Mouse (Mus musculus): Measurements from ENCODE around the gene Pyy. TPM values are rescaled to one million over a fixed set of nuclear protein-coding genes. Genes with fewer than 3 reads are reported as not detected.
A peak's percentile ranks its signal among the peaks of the same experiment; 100 is the strongest.

Pyy gene
- polyA plus RNA-seq, 1 experiment from 2014 or later = not detected

GRCm38 (mm10) chr11:102137625-102138446 is 30.2 kb upstream of the Pyy start:
- Histone ChIP-seq H3K9ac (no peak overlapping the region), H3K27me3 (replicated peaks) (peaks cover 22% of the 10 kb centered on the region), H3K9me3 (replicated peaks) (no peaks in the 10 kb centered on the region), H3K36me3 (no peaks in the 10 kb centered on the region), H3K4me1 (replicated peaks) (peaks cover 3% of the 10 kb centered on the region; the same call in 1 of the 2 replicates), H3K4me3 (peak overlapping the region; percentile 25), H3K4me2 (peak overlapping the region; percentile 62), H3K27ac (ENCODE audit: poor library complexity, severe bottlenecking) (no peak overlapping the region)
- ATAC-seq (ENCODE audit: insufficient number of reproducible peaks, low FRiP score) = no peak
- 45% methylated on average over 13 of the region's 13 CpGs for WGBS

- 26% methylated on average over 4 of the region's 4 CpGs for WGBS
- Histone ChIP-seq H3K9ac (no peak overlapping the region), H3K36me3 (no peaks in the 10 kb centered on the region), H3K27ac (ENCODE audit: poor library complexity, severe bottlenecking) (no peak overlapping the region), H3K4me3 (no peak overlapping the region), H3K27me3 (replicated peaks) (peaks cover 22% of the 10 kb centered on the region), H3K4me1 (replicated peaks) (peaks cover 9% of the 10 kb centered on the region; the same call in 1 of the 2 replicates), H3K9me3 (replicated peaks) (no peaks in the 10 kb centered on the region), H3K4me2 (no peak overlapping the region)
- ATAC-seq (ENCODE audit: insufficient number of reproducible peaks, low FRiP score) = no peak
Measured at GRCm38 (mm10) chr11:102134516-102134915, 26.9 kb upstream of the Pyy start.

GRCm38 (mm10) chr11:102117386-102117785 is 9.8 kb upstream of the Pyy start:
- WGBS = 69% methylated on average over 6 of the region's 6 CpGs
- H3K36me3 ChIP-seq = no peaks in the 10 kb centered on the region
- no peak for ATAC-seq (ENCODE audit: insufficient number of reproducible peaks, low FRiP score)
- H3K9me3 ChIP-seq (replicated peaks) = no peaks in the 10 kb centered on the region
- no peaks in the 10 kb centered on the region for H3K4me1 ChIP-seq (replicated peaks)
- H3K27me3 ChIP-seq (replicated peaks) = peaks cover 11% of the 10 kb centered on the region; the same call in 1 of the 2 replicates
- no peak overlapping the region for H3K9ac ChIP-seq
- H3K4me2 ChIP-seq = no peak overlapping the region
- no peak overlapping the region for H3K27ac ChIP-seq (ENCODE audit: poor library complexity, severe bottlenecking)
- H3K4me3 ChIP-seq = no peak overlapping the region

- Histone ChIP-seq H3K4me3 (no peak overlapping the region), H3K4me1 (replicated peaks) (no peaks in the 10 kb centered on the region), H3K4me2 (no peak overlapping the region), H3K27ac (ENCODE audit: poor library complexity, severe bottlenecking) (no peak overlapping the region), H3K27me3 (replicated peaks) (peaks cover 11% of the 10 kb centered on the region; the same call in 1 of the 2 replicates), H3K9me3 (replicated peaks) (no peaks in the 10 kb centered on the region), H3K9ac (no peak overlapping the region), H3K36me3 (no peaks in the 10 kb centered on the region)
- 46% methylated on average over 8 of the region's 8 CpGs for WGBS
- ATAC-seq (ENCODE audit: insufficient number of reproducible peaks, low FRiP score) = no peak
Measured at GRCm38 (mm10) chr11:102116241-102116640, 8.6 kb upstream of the Pyy start.

DNA sequence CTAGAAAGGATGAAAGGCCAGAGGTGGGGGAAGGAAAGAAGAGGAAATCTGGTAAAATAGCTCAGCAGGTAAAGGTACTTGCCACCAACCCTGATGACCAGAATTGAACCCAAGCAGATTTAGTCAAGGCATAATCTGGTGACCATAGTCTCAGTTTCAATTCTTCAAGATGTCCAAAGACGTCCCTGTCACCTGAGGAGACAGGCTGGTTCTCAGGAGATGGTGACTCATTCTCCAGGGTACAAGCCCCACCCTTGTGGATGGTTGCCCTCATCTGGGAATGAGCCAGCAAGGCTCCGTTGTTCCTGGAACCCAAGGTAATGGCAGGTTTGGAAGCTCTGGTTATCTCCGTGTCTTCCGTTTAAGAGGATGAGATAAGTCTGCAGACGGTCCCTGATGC is 3.9 kb upstream of the Pyy start:
- Histone ChIP-seq H3K36me3 (no peaks in the 10 kb centered on the region), H3K27me3 (replicated peaks) (peaks cover 50% of the 10 kb centered on the region), H3K9ac (no peak overlapping the region), H3K4me2 (no peak overlapping the region), H3K27ac (ENCODE audit: poor library complexity, severe bottlenecking) (no peak overlapping the region), H3K4me1 (replicated peaks) (peaks cover 6% of the 10 kb centered on the region), H3K9me3 (replicated peaks) (no peaks in the 10 kb centered on the region), H3K4me3 (no peak overlapping the region)
- no peak for ATAC-seq (ENCODE audit: insufficient number of reproducible peaks, low FRiP score)
- WGBS = 35% methylated on average over 5 of the region's 5 CpGs

GRCm38 (mm10) chr11:102106911-102107310 is 721 bp downstream of the Pyy start:
- no peaks in the 10 kb centered on the region for H3K36me3 ChIP-seq
- peak overlapping the region; percentile 22; the same call in 1 of the 2 replicates for H3K4me2 ChIP-seq
- H3K9ac ChIP-seq = no peak overlapping the region
- H3K4me1 ChIP-seq (replicated peaks) = peaks cover 16% of the 10 kb centered on the region
- WGBS = 2% methylated on average over 21 of the region's 21 CpGs
- ATAC-seq (ENCODE audit: insufficient number of reproducible peaks, low FRiP score) = no peak
- peak overlapping the region; percentile 21 for H3K4me3 ChIP-seq
- H3K27me3 ChIP-seq (replicated peaks) = peaks cover 78% of the 10 kb centered on the region
- no peaks in the 10 kb centered on the region for H3K9me3 ChIP-seq (replicated peaks)
- H3K27ac ChIP-seq (ENCODE audit: poor library complexity, severe bottlenecking) = no peak overlapping the region

DNA sequence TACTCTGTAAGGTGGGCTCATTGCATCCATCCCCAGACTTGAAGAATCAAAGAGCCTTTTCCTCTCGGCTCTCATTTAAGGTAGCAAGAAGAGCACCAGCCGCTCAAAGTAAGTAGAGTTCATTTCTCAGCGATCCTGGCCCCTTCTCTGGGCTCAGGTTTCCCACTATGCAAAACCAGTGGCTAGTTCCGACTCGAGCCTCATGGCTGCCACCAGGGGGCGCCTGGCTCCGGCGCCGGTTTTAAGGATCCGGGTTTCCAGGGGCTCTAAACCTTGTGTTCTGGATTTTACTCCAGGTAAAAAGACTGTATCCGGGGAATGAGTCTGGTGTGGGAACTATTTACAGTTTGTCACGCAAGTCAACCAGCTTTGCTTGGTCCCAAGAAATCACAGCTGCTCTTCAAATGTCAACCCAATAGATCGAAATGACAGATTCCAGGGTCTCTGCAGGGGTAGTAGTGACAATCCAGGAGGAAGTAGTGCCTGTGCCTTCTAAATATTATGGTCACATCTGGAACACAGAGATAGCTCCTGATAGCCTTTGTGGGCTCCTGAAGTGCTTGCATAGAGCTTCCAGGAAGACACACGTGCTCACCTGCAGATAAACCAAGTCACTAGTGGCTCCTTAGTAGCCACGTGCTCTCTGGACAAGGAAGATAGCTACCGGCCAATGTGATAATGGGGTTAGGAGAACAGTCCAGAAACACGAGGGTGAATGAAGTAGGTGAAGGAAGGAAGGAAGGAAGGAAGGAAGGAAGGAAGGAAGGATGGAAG is 5.0 kb downstream of the Pyy start:
- Histone ChIP-seq H3K4me3 (no peak overlapping the region), H3K9ac (peak overlapping the region; percentile 29; the same call in 1 of the 2 replicates), H3K27ac (ENCODE audit: poor library complexity, severe bottlenecking) (no peak overlapping the region), H3K4me2 (peak overlapping the region; percentile 39; the same call in 1 of the 2 replicates), H3K36me3 (no peaks in the 10 kb centered on the region), H3K27me3 (replicated peaks) (peaks cover 85% of the 10 kb centered on the region), H3K9me3 (replicated peaks) (no peaks in the 10 kb centered on the region), H3K4me1 (replicated peaks) (peaks cover 17% of the 10 kb centered on the region)
- WGBS = 11% methylated on average over 17 of the region's 17 CpGs
- no peak for ATAC-seq (ENCODE audit: insufficient number of reproducible peaks, low FRiP score)

GRCm38 (mm10) chr11:102101219-102101618 is 6.4 kb downstream of the Pyy start, which contains the start of gene Ppy:
Ppy (minus strand) TSS chr11:102101319.
- 67% methylated on average over 4 of the region's 4 CpGs for WGBS

GRCm38 (mm10) chr11:102096887-102097391 is 10.7 kb downstream of the Pyy start:
- ATAC-seq (ENCODE audit: insufficient number of reproducible peaks, low FRiP score) = peak; percentile 92
- H3K27me3 ChIP-seq (replicated peaks) = peaks cover 36% of the 10 kb centered on the region
- H3K9ac ChIP-seq = peak overlapping the region; percentile 52
- WGBS = 5% methylated on average over 17 of the region's 18 CpGs
- H3K4me3 ChIP-seq = peak overlapping the region; percentile 25
- H3K4me1 ChIP-seq (replicated peaks) = peaks cover 22% of the 10 kb centered on the region
- no peaks in the 10 kb centered on the region for H3K36me3 ChIP-seq
- H3K27ac ChIP-seq (ENCODE audit: poor library complexity, severe bottlenecking) = no peak overlapping the region
- peak overlapping the region; percentile 64 for H3K4me2 ChIP-seq
- no peaks in the 10 kb centered on the region for H3K9me3 ChIP-seq (replicated peaks)

More at GRCm38 (mm10) chr11:102101219-102101618, 6.4 kb downstream of the Pyy start, which contains the start of gene Ppy:
- no peak within 1 kb of the TSS for H3K27ac ChIP-seq (ENCODE audit: poor library complexity, severe bottlenecking)
- ATAC-seq (ENCODE audit: insufficient number of reproducible peaks, low FRiP score) = no peak
- peaks cover 18% of the 10 kb centered on the region for H3K4me1 ChIP-seq (replicated peaks)
- H3K4me3 ChIP-seq = no peak within 1 kb of the TSS
- peak within 1 kb of the TSS; percentile 39; the same call in 1 of the 2 replicates for H3K4me2 ChIP-seq
- H3K36me3 ChIP-seq = no peaks in the 10 kb centered on the region
- H3K9me3 ChIP-seq (replicated peaks) = no peaks in the 10 kb centered on the region
- H3K9ac ChIP-seq = peak within 1 kb of the TSS; percentile 29; the same call in 1 of the 2 replicates
- H3K27me3 ChIP-seq (replicated peaks) = peaks cover 70% of the 10 kb centered on the region

DNA sequence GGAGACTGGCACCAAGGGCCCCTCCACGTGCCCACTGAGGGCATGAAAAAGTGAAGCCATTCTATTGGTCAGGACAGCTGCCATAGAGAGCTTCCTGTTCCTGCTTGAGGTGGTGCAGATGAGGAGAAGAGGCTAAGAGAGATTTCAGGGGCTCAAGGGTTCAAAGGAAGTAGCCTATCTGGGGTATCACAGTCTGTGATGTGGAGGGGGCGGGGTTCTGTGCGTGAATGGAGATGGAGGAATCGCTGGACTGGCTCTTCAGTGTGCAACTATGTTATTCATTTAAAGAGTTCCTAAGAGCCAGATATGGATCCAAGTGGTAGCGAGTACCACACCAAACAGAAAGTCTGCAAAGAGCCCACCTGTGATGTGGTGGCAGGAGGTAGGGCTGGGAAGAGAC is 11.2 kb downstream of the Pyy start:
- WGBS = 60% methylated on average over 5 of the region's 5 CpGs
- ATAC-seq (ENCODE audit: insufficient number of reproducible peaks, low FRiP score) = no peak
- Histone ChIP-seq H3K36me3 (no peaks in the 10 kb centered on the region), H3K27me3 (replicated peaks) (peaks cover 33% of the 10 kb centered on the region), H3K4me3 (peak overlapping the region; percentile 25), H3K9ac (no peak overlapping the region; the same call in 1 of the 2 replicates), H3K4me1 (replicated peaks) (peaks cover 21% of the 10 kb centered on the region), H3K27ac (ENCODE audit: poor library complexity, severe bottlenecking) (no peak overlapping the region), H3K9me3 (replicated peaks) (no peaks in the 10 kb centered on the region), H3K4me2 (peak overlapping the region; percentile 64)

DNA sequence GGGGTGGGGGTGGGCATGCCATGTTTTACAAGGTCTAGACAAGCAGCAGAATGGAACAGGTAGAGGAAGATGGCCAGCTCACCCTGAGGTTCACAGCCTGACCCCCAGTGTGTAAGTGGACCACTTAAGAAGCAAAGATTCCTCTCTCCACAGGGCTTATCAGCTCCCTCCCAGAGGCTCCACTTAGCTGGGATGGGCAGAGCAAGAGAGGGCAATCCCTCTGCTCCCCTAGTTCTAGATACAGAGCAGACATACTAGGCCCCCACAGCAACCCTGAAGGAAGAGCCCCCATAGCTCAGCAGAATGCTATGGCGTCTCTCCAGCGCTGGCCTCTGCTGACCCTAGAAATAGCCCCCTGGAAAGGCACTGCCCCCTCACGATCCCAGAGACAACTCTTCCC is 12.0 kb downstream of the Pyy start:
- WGBS = 66% methylated on average over 3 of the region's 3 CpGs
- Histone ChIP-seq H3K27ac (ENCODE audit: poor library complexity, severe bottlenecking) (no peak overlapping the region), H3K4me2 (no peak overlapping the region), H3K36me3 (no peaks in the 10 kb centered on the region), H3K27me3 (replicated peaks) (peaks cover 25% of the 10 kb centered on the region), H3K4me1 (replicated peaks) (peaks cover 21% of the 10 kb centered on the region), H3K4me3 (no peak overlapping the region), H3K9ac (no peak overlapping the region), H3K9me3 (replicated peaks) (no peaks in the 10 kb centered on the region)
- no peak for ATAC-seq (ENCODE audit: insufficient number of reproducible peaks, low FRiP score)

Measured in heart, embryonic 12.5 days (tissue).